Mouse (Mus musculus) adrenal gland, postnatal 0 days (tissue): ENCODE measurements around the gene Pgap2. TPM values are rescaled to one million over a fixed set of nuclear protein-coding genes. Genes with fewer than 3 reads are reported as not detected.

Experiments used
- polyA plus RNA-seq: library from polyadenylated mRNA; unstranded; fragments of >200 nt; fragmentation: Nextera tagmentation; extraction: Ambion mirVana; gene quantifications from 2 replicates; pipeline ENCODE4 v1.2.1, GENCODE M21; 2015

Pgap2 gene
- 79.7 and 172 TPM in 2 replicates for polyA plus RNA-seq

DNA sequence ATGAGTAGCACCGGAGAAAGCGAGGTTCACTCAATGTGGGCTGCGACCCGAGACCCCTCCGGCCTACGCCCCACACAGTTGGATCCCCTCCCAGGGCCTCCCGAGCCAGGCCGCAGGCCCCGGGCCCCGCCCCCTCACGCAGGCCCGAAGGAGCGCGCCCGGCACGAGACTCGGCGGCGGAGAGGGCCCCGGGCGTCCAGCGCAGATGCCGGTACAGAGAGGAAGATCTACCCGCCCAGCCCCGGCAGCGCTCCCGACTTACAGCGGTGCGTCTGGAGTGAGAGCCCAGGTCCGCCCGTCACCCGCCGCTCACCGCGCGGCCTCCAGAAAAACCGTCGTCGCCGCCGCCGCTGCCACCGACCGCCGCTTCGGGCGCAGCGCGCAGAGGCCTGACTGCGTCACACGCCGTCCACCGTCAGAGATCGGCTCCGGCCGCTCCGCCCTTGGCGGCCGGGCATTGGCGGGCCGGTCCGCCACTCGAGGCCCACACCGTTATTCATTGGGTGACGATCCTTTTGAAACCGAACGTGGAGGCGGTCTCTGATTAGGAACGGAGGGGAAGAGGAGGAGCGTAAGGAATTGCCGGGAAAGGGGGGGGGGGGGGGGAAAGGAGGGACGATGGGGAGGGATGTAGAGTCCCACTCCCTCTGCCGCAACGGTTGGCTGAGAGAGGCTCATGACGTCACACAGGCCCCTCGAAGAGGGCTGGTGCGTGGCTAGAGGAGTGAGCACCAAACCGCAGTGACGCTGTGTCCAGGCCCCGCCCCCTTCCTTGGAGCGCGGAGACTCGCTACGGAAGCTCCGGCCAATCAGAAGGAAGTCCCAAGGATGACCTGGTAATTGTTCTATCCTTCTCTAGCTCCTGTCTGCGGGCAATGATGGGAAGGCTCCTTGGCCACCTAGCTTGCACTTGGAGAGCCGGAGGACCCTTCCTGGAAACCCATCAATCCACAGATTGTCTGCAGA lies at the start of gene Pgap2, which contains the start of gene Nup98:
Pgap2 (plus strand) TSS at position 453 of the 966 bp plus-strand sequence.
Nup98 (minus strand) TSS at position 421 of the 966 bp plus-strand sequence.

DNA sequence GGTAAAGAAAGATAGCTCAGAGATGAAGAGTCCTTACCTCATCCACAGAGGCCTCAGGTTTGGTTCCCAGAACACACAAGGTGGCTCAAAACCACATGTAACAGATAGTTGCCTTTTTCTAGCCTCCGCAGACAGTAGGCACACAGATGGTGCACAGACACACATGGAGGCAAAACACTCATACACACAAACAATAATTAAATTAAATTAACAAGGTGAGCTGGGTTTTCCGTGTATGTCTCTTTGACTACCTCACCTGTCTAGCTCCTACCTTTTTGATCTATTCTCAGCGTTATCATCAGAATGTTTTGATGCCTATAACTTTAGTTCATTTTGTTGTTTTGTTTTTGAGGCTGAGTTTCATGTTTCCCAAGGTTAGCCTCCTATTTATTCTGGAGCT lies 45.9 kb downstream of the Pgap2 start, which contains the start of gene Rhog:
Rhog (minus strand) TSS at position 101 of the 400 bp plus-strand sequence.

DNA sequence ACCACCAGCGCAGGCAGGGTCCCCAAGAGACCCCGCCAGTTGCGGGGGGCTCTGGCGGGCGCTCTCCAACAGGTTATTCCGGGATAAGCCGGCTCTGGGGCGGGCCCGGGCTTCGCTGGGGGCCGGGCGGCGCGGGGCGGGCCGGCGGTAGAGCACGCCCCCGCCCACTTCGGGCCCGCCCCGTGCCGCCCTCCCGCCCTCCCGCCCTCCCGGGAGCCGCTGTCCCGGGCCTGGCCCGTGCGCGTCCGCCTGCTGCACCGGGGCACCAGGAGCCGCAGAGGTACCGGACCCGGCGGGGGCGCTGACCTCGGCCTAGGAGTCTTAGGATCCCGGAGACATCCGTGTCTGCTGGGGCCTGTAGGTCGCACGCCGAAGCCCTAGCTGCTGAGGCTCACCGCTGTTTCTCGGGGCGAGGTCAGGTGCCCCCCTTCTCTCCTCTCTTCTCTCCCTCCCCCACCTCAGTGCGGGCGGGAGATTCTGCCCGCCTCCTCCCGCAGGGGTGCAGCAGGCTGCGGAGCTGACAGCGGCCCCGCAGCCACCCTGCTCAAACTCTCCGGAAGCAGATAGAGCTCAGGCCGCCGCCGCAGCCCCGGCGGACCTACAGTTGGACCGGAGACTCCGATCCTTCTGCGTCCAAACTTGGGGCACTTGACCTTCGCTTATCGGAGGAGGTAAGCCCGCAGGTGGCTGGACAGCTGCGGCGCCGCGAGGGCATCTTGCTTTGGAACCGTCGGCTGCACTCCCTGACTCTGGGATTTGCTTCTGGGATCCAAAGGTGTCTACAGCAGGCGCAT lies 57.8 kb downstream of the Pgap2 start, which contains the start of gene Stim1:
Stim1 (plus strand) TSS at position 206 of the 794 bp plus-strand sequence.

Other genes with a start within 250 kb of the Pgap2 start
- 7.5 and 13.6 TPM in 2 replicates for gene Il18bp, start 191.5 kb upstream of the Pgap2 start, polyA plus RNA-seq
- 14.0 and 15.6 TPM in 2 replicates for gene Rnf121, start 144.7 kb upstream of the Pgap2 start, polyA plus RNA-seq
- 8.7 and 12.5 TPM in 2 replicates for gene Xndc1, start 144.7 kb upstream of the Pgap2 start, polyA plus RNA-seq
- 0.35 TPM in 2 replicates for gene Xntrpc, start 144.5 kb upstream of the Pgap2 start, polyA plus RNA-seq
- not detected in 2 replicates for gene Trpc2, start 127.1 kb upstream of the Pgap2 start, polyA plus RNA-seq
- 2.0 and 2.4 TPM in 2 replicates for gene Art1, start 108.5 kb upstream of the Pgap2 start, polyA plus RNA-seq
- 1.1 and 1.7 TPM in 2 replicates for gene Art5, start 100.7 kb upstream of the Pgap2 start, polyA plus RNA-seq
- 0.29 TPM in 1 of 2 replicates, not detected in the other for gene Chrna10, start 93.4 kb upstream of the Pgap2 start, polyA plus RNA-seq
- 10.6 and 14.8 TPM in 2 replicates for gene Nup98, start within 50 bp of the Pgap2 start, polyA plus RNA-seq
- 42.5 and 58.3 TPM in 2 replicates for gene Rhog, start 45.8 kb downstream of the Pgap2 start, polyA plus RNA-seq
- 20.1 and 31.1 TPM in 2 replicates for gene Stim1, start 57.6 kb downstream of the Pgap2 start, polyA plus RNA-seq
- gene Rrm1, start 231.5 kb downstream of the Pgap2 start, polyA plus RNA-seq: 43.2 and 47.8 TPM in 2 replicates